Mouse (Mus musculus): ENCODE measurements around the gene Tns1.

GRCm38 (mm10) chr1:73904641-73905040, 219.6 kb downstream of the Tns1 start:
- TF ChIP-seq POLR2A (IDR thresholded peaks at IDR 0.05; ENCODE audit: borderline replicate concordance, extremely low read depth, low read depth, low read length): no peak
- TF ChIP-seq CTCF (IDR thresholded peaks at IDR 0.05; ENCODE audit: insufficient read depth, low read length): no peak

Data from lung, adult 2 months (tissue).